Mouse (Mus musculus): ENCODE measurements around the gene Gm20503. TPM values are rescaled to one million over a fixed set of nuclear protein-coding genes. Genes with fewer than 3 reads are reported as not detected.

Gene Gm20503
- total RNA-seq, 1 experiment: not detected

GRCm38 (mm10) chr4:59037525-59037924 lies 34.5 kb downstream of the Gm20503 start:
- no peak overlapping the region for H3K9ac ChIP-seq (ENCODE audit: insufficient read depth, low read depth, low read length, poor library complexity, severe bottlenecking)
- H3K27ac ChIP-seq (ENCODE audit: insufficient read depth, low read depth, low read length, poor library complexity, severe bottlenecking): no peak overlapping the region
- no peaks in the 10 kb centered on the region for H3K9me3 ChIP-seq (ENCODE audit: control insufficient read depth, insufficient read depth, low read depth, low read length)
- in situ Hi-C loops (cut with MboI; ENCODE audit: low sequenced_read_pairs in 2 of 2, unreplicated experiment in 2 of 2): no loop called here
- H3K4me1 ChIP-seq (ENCODE audit: control insufficient read depth in 2 of 2, insufficient read depth in 2 of 2, low read length in 2 of 2, poor library complexity in 1 of 2): peaks cover 3 to 5% of the 10 kb centered on the region in 2 experiments; a peak in 2 of 4 replicates
- H3K36me3 ChIP-seq (ENCODE audit: control insufficient read depth, insufficient read depth, low read length, poor library complexity, severe bottlenecking): no peaks in the 10 kb centered on the region
- TF ChIP-seq CHD2 (IDR thresholded peaks at IDR 0.05; ENCODE audit: low read depth, low read length) (no peak), HCFC1 (IDR thresholded peaks at IDR 0.05; ENCODE audit: borderline replicate concordance, insufficient read depth, low read length) (no peak), ZNF384 (IDR thresholded peaks at IDR 0.05; ENCODE audit: low read depth, low read length) (no peak), ZC3H11A (IDR thresholded peaks at IDR 0.05; ENCODE audit: borderline replicate concordance, low read depth, low read length) (no peak), MAFK (IDR thresholded peaks at IDR 0.05; ENCODE audit: insufficient read depth, low read depth, low read length) (no peak)
- no peak overlapping the region for H3K4me3 ChIP-seq (ENCODE audit: insufficient read depth in 1 of 2, low read depth in 1 of 2, low read length in 2 of 2, poor library complexity in 1 of 2, severe bottlenecking in 1 of 2)
- no peak for DNase-seq (ENCODE audit: low read depth, low spot score)

DNA sequence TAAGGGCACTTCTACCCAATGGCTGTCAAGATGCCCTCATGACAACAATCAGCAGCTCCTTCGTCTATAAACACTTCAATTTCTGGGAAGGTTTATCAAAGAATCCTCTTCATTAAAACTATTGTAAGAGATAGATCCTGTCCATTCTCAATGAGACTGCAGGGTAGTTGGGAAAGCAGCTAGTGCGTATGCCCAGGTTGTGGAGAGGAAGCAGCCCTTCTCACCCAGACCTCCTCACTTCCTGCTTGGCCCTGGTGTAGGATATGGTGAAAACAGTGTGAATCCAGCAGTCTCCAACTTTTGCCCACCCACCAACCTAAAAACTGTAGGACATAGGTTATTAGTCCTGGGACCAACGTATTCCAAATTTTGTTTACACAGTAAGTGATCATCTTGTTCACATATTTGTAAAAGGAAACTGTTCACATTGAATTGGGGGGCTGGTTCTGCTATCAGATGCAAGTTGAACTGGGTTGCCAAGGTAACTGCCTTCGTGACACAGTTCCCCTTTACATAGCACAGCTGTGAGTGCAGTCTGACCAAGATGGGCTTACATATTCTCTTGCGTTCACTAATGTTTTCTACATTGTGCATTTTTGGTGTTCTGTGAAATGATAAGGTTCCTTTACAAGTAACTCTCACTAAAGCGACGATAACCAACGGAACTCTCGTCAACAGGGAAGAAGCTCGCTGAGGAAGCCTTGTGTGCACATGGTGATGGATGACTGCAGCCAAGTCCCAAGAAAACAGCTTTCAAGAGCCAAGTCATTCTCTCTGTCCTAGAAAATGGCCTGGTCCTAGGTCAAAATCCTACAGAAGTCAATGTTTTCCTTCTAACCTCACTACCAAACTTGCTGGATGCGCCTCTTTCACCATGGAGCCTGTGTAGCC lies 37.6 kb downstream of the Gm20503 start:
- H3K4me1 ChIP-seq (ENCODE audit: control insufficient read depth in 2 of 2, insufficient read depth in 2 of 2, low read length in 2 of 2, poor library complexity in 1 of 2): peaks cover 0 to 2% of the 10 kb centered on the region in 2 experiments; a peak in 1 of 4 replicates
- H3K27ac ChIP-seq (ENCODE audit: insufficient read depth, low read depth, low read length, poor library complexity, severe bottlenecking): no peak overlapping the region
- in situ Hi-C loops (cut with MboI; ENCODE audit: low sequenced_read_pairs in 2 of 2, unreplicated experiment in 2 of 2): no loop called here
- H3K36me3 ChIP-seq (ENCODE audit: control insufficient read depth, insufficient read depth, low read length, poor library complexity, severe bottlenecking): no peaks in the 10 kb centered on the region
- no peaks in the 10 kb centered on the region for H3K9me3 ChIP-seq (ENCODE audit: control insufficient read depth, insufficient read depth, low read depth, low read length)
- no peak overlapping the region for H3K9ac ChIP-seq (ENCODE audit: insufficient read depth, low read depth, low read length, poor library complexity, severe bottlenecking)
- TF ChIP-seq CHD2 (IDR thresholded peaks at IDR 0.05; ENCODE audit: low read depth, low read length) (no peak), ZNF384 (IDR thresholded peaks at IDR 0.05; ENCODE audit: low read depth, low read length) (no peak), MAFK (IDR thresholded peaks at IDR 0.05; ENCODE audit: insufficient read depth, low read depth, low read length) (no peak), HCFC1 (IDR thresholded peaks at IDR 0.05; ENCODE audit: borderline replicate concordance, insufficient read depth, low read length) (no peak), ZC3H11A (IDR thresholded peaks at IDR 0.05; ENCODE audit: borderline replicate concordance, low read depth, low read length) (no peak)
- no peak for DNase-seq (ENCODE audit: low read depth, low spot score)
- H3K4me3 ChIP-seq (ENCODE audit: insufficient read depth in 1 of 2, low read depth in 1 of 2, low read length in 2 of 2, poor library complexity in 1 of 2, severe bottlenecking in 1 of 2): no peak overlapping the region

DNA sequence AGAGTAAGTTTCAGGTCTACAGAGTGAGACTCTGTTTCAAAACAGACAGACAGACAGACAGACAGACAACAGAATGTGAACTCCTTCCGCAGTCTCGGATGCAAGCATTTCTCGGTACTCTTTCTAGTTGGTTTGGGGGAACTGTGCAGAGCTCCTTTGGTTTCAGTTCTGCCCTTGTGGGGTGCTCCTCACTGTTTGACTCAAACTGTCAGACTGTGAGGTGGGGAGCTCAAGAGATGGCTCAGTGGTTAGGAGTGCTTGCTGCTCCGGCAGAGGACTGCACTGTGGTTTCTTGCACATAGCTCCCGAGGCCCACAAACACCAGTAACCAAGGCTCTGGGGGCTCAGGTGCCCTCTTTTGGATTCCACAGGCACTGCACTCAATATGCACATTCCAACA lies 40.1 kb downstream of the Gm20503 start:
- in situ Hi-C loops (cut with MboI; ENCODE audit: low sequenced_read_pairs in 2 of 2, unreplicated experiment in 2 of 2): no loop called here
- H3K9ac ChIP-seq (ENCODE audit: insufficient read depth, low read depth, low read length, poor library complexity, severe bottlenecking): no peak overlapping the region
- H3K27ac ChIP-seq (ENCODE audit: insufficient read depth, low read depth, low read length, poor library complexity, severe bottlenecking): no peak overlapping the region
- no peaks in the 10 kb centered on the region for H3K36me3 ChIP-seq (ENCODE audit: control insufficient read depth, insufficient read depth, low read length, poor library complexity, severe bottlenecking)
- peaks cover 0 to 3% of the 10 kb centered on the region in 2 experiments; a peak in 1 of 4 replicates for H3K4me1 ChIP-seq (ENCODE audit: control insufficient read depth in 2 of 2, insufficient read depth in 2 of 2, low read length in 2 of 2, poor library complexity in 1 of 2)
- no peaks in the 10 kb centered on the region for H3K9me3 ChIP-seq (ENCODE audit: control insufficient read depth, insufficient read depth, low read depth, low read length)
- H3K4me3 ChIP-seq (ENCODE audit: insufficient read depth in 1 of 2, low read depth in 1 of 2, low read length in 2 of 2, poor library complexity in 1 of 2, severe bottlenecking in 1 of 2): no peak overlapping the region
- no peak for DNase-seq (ENCODE audit: low read depth, low spot score)
- TF ChIP-seq ZNF384 (IDR thresholded peaks at IDR 0.05; ENCODE audit: low read depth, low read length): no peak
- TF ChIP-seq CHD2 (IDR thresholded peaks at IDR 0.05; ENCODE audit: low read depth, low read length): no peak
- TF ChIP-seq ZC3H11A (IDR thresholded peaks at IDR 0.05; ENCODE audit: borderline replicate concordance, low read depth, low read length): no peak
- no peak for TF ChIP-seq HCFC1 (IDR thresholded peaks at IDR 0.05; ENCODE audit: borderline replicate concordance, insufficient read depth, low read length)
- no peak for TF ChIP-seq MAFK (IDR thresholded peaks at IDR 0.05; ENCODE audit: insufficient read depth, low read depth, low read length)

DNA sequence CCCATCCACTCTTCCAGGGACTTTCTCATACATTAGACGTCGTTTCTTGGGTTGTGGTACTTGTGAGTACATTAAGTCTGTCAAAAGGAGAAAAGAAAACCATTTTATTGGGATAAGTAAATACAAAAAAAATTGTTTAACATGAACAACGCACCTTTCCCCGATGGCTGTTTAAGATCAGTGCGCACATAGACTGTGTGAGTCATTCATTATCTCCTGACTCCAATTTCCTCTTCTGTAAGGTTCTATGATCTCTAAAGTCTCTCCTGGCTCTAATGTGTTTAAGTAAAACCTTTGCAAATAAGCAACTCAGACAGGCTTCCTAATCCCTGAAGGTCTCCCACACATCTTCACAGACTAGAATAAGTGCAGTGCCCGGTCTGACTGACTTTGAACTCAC lies 40.9 kb downstream of the Gm20503 start:
- H3K4me1 ChIP-seq (ENCODE audit: control insufficient read depth in 2 of 2, insufficient read depth in 2 of 2, low read length in 2 of 2, poor library complexity in 1 of 2): peaks cover 0 to 3% of the 10 kb centered on the region in 2 experiments; a peak in 1 of 4 replicates
- in situ Hi-C loops (cut with MboI; ENCODE audit: low sequenced_read_pairs in 2 of 2, unreplicated experiment in 2 of 2): no loop called here

More for the DNA sequence above, 40.9 kb downstream of the Gm20503 start:
- DNase-seq (ENCODE audit: low read depth, low spot score): no peak
- Histone ChIP-seq H3K9me3 (ENCODE audit: control insufficient read depth, insufficient read depth, low read depth, low read length) (no peaks in the 10 kb centered on the region), H3K4me3 (ENCODE audit: insufficient read depth in 1 of 2, low read depth in 1 of 2, low read length in 2 of 2, poor library complexity in 1 of 2, severe bottlenecking in 1 of 2) (no peak overlapping the region), H3K36me3 (ENCODE audit: control insufficient read depth, insufficient read depth, low read length, poor library complexity, severe bottlenecking) (no peaks in the 10 kb centered on the region), H3K9ac (ENCODE audit: insufficient read depth, low read depth, low read length, poor library complexity, severe bottlenecking) (no peak overlapping the region), H3K27ac (ENCODE audit: insufficient read depth, low read depth, low read length, poor library complexity, severe bottlenecking) (no peak overlapping the region)
- TF ChIP-seq HCFC1 (IDR thresholded peaks at IDR 0.05; ENCODE audit: borderline replicate concordance, insufficient read depth, low read length) (no peak), ZC3H11A (IDR thresholded peaks at IDR 0.05; ENCODE audit: borderline replicate concordance, low read depth, low read length) (no peak), CHD2 (IDR thresholded peaks at IDR 0.05; ENCODE audit: low read depth, low read length) (no peak), MAFK (IDR thresholded peaks at IDR 0.05; ENCODE audit: insufficient read depth, low read depth, low read length) (no peak), ZNF384 (IDR thresholded peaks at IDR 0.05; ENCODE audit: low read depth, low read length) (no peak)

Data from ES-E14 (cell line).